Mouse (Mus musculus): Measurements from ENCODE around the gene Pkp4.

Gene Pkp4

GRCm38 (mm10) chr2:59183541-59183940 is 22.9 kb downstream of the Pkp4 start:
- in situ Hi-C loops (cut with MboI; ENCODE audit: low sequenced_read_pairs) = no loop called here

GRCm38 (mm10) chr2:59184107-59185064 is 23.7 kb downstream of the Pkp4 start:
- in situ Hi-C loops (cut with MboI; ENCODE audit: low sequenced_read_pairs) = no loop called here

- in situ Hi-C loops (cut with MboI; ENCODE audit: low sequenced_read_pairs) = no loop called here
Measured at GRCm38 (mm10) chr2:59186122-59186521, 25.5 kb downstream of the Pkp4 start.

- in situ Hi-C loops (cut with MboI; ENCODE audit: low sequenced_read_pairs) = no loop called here
Measured at GRCm38 (mm10) chr2:59186966-59187365, 26.3 kb downstream of the Pkp4 start.

- in situ Hi-C loops (cut with MboI; ENCODE audit: low sequenced_read_pairs) = no loop called here
Measured at GRCm38 (mm10) chr2:59188306-59188705, 27.7 kb downstream of the Pkp4 start.

- in situ Hi-C loops (cut with MboI; ENCODE audit: low sequenced_read_pairs) = no loop called here
Measured at GRCm38 (mm10) chr2:59189661-59190185, 29.1 kb downstream of the Pkp4 start.

GRCm38 (mm10) chr2:59190186-59190585 is 29.5 kb downstream of the Pkp4 start:
- in situ Hi-C loops (cut with MboI; ENCODE audit: low sequenced_read_pairs) = no loop called here

GRCm38 (mm10) chr2:59191466-59191865 is 30.8 kb downstream of the Pkp4 start:
- in situ Hi-C loops (cut with MboI; ENCODE audit: low sequenced_read_pairs) = no loop called here

- in situ Hi-C loops (cut with MboI; ENCODE audit: low sequenced_read_pairs) = no loop called here
Measured at GRCm38 (mm10) chr2:59193117-59193516, 32.5 kb downstream of the Pkp4 start.

- in situ Hi-C loops (cut with MboI; ENCODE audit: low sequenced_read_pairs) = no loop called here
Measured at GRCm38 (mm10) chr2:59197156-59197555, 36.5 kb downstream of the Pkp4 start.

GRCm38 (mm10) chr2:59199476-59199976 is 38.9 kb downstream of the Pkp4 start:
- in situ Hi-C loops (cut with MboI; ENCODE audit: low sequenced_read_pairs) = no loop called here

- in situ Hi-C loops (cut with MboI; ENCODE audit: low sequenced_read_pairs) = no loop called here
Measured at GRCm38 (mm10) chr2:59200511-59200910, 39.9 kb downstream of the Pkp4 start.

- in situ Hi-C loops (cut with MboI; ENCODE audit: low sequenced_read_pairs) = no loop called here
Measured at GRCm38 (mm10) chr2:59202930-59203329, 42.3 kb downstream of the Pkp4 start.

GRCm38 (mm10) chr2:59203627-59204425 is 43.2 kb downstream of the Pkp4 start:
- in situ Hi-C loops (cut with MboI; ENCODE audit: low sequenced_read_pairs) = no loop called here

- in situ Hi-C loops (cut with MboI; ENCODE audit: low sequenced_read_pairs) = no loop called here
Measured at GRCm38 (mm10) chr2:59205092-59205491, 44.4 kb downstream of the Pkp4 start.

- in situ Hi-C loops (cut with MboI; ENCODE audit: low sequenced_read_pairs) = no loop called here
Measured at GRCm38 (mm10) chr2:59206190-59206589, 45.5 kb downstream of the Pkp4 start.

GRCm38 (mm10) chr2:59207240-59207639 is 46.6 kb downstream of the Pkp4 start:
- in situ Hi-C loops (cut with MboI; ENCODE audit: low sequenced_read_pairs) = no loop called here

GRCm38 (mm10) chr2:59207725-59208124 is 47.1 kb downstream of the Pkp4 start:
- in situ Hi-C loops (cut with MboI; ENCODE audit: low sequenced_read_pairs) = no loop called here

GRCm38 (mm10) chr2:59208276-59208675 is 47.6 kb downstream of the Pkp4 start:
- in situ Hi-C loops (cut with MboI; ENCODE audit: low sequenced_read_pairs) = no loop called here

- in situ Hi-C loops (cut with MboI; ENCODE audit: low sequenced_read_pairs) = no loop called here
Measured at GRCm38 (mm10) chr2:59211051-59211450, 50.4 kb downstream of the Pkp4 start.

GRCm38 (mm10) chr2:59212430-59212829 is 51.8 kb downstream of the Pkp4 start:
- in situ Hi-C loops (cut with MboI; ENCODE audit: low sequenced_read_pairs) = no loop called here

All from CH12F3 (cell line).